Mouse (Mus musculus) forebrain, embryonic 16.5 days (tissue): Measurements from ENCODE around the gene Ddi2. TPM values are rescaled to one million over a fixed set of nuclear protein-coding genes. Genes with fewer than 3 reads are reported as not detected.

Experiments used
- ATAC-seq: fragments of 200-750 bp; cut with Nextera tagmentation; 2 replicates; pipeline ENCODE4 v1.8.0; 2017; ENCODE audit warnings: mild to moderate bottlenecking, moderate library complexity
- H3K27ac ChIP-seq: fragments of 300-500 bp; sonication (generic); 2 replicates; pipeline ENCODE4 v1.5.1; 2014; ENCODE audit warnings: low read length, control low read depth
- H3K27me3 ChIP-seq: fragments of 300-500 bp; sonication (generic); replicated peaks from 2 replicates; pipeline ENCODE4 v1.6.1; 2014; ENCODE audit warnings: low read length; ENCODE audit not compliant: control insufficient read depth, insufficient read depth
- H3K36me3 ChIP-seq: fragments of 300-500 bp; sonication (generic); 2 replicates; pipeline ENCODE4 v1.6.1; 2014; ENCODE audit not compliant: control insufficient read depth, insufficient read depth
- H3K4me1 ChIP-seq: fragments of 300-500 bp; sonication (generic); replicated peaks from 2 replicates; pipeline ENCODE4 v1.6.1; 2014; ENCODE audit warnings: low read length; ENCODE audit not compliant: control insufficient read depth, insufficient read depth
- H3K4me2 ChIP-seq: fragments of 300-500 bp; sonication (generic); 2 replicates; pipeline ENCODE4 v1.6.1; 2014; ENCODE audit warnings: mild to moderate bottlenecking, low read length, control low read depth
- H3K4me3 ChIP-seq: fragments of 300-500 bp; sonication (generic); replicated peaks from 2 replicates; pipeline ENCODE4 v1.5.1; 2014; ENCODE audit warnings: mild to moderate bottlenecking, low read length, control low read depth
- H3K9ac ChIP-seq: fragments of 300-500 bp; sonication (generic); replicated peaks from 2 replicates; pipeline ENCODE4 v1.6.1; 2014; ENCODE audit warnings: low read depth, low read length, control low read depth
- H3K9me3 ChIP-seq: fragments of 300-500 bp; sonication (generic); 2 replicates; pipeline ENCODE4 v1.6.1; 2016; ENCODE audit warnings: low read length; ENCODE audit not compliant: control insufficient read depth
- WGBS: fragments of 180-500 bp; shearing (Covaris S2); extraction: QIAGEN DNeasy Blood & Tissue Kit; methylation state at CpG from one replicate; pipeline ENCODE4 v1.1.7; 2014; 5-methylcytosine and 5-hydroxymethylcytosine counted together
- polyA plus RNA-seq: library from polyadenylated mRNA; unstranded; fragments of >200 nt; fragmentation: Nextera tagmentation; extraction: Ambion mirVana; gene quantifications from 2 replicates; pipeline ENCODE4 v1.2.1, GENCODE M21; 2015

Gene Ddi2
- polyA plus RNA-seq, 1 experiment from 2014 or later, result 13.1 TPM

DNA sequence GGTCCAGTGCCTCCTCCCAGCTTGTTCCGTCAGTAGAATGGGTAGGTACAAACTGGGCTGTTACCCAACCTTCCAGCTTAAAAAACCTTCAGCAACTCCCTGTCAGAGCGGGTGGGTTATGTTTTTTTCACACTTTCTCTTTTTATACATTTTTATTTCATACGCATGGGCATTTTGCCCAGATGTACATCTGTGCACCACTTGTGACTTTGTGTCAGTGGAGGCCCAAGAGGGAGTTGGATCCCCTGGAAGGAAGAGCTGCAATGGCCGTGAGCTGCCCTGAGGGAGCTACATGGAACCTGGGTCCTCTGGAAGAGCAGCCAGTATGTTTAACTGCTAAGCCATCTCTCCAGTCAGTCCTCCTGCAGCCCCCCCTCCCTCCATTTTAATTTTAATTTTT, 51.8 kb downstream of the Ddi2 start:
- Histone ChIP-seq H3K27me3 (no peaks in the 10 kb centered on the region), H3K4me1 (no peaks in the 10 kb centered on the region; the same call in 1 of the 2 replicates), H3K4me3 (no peak overlapping the region), H3K4me2 (no peak overlapping the region), H3K27ac (no peak overlapping the region), H3K36me3 (no peaks in the 10 kb centered on the region), H3K9me3 (no peaks in the 10 kb centered on the region), H3K9ac (no peak overlapping the region)
- ATAC-seq, result no peak
- WGBS, result 74% methylated on average over 4 of the region's 4 CpGs

DNA sequence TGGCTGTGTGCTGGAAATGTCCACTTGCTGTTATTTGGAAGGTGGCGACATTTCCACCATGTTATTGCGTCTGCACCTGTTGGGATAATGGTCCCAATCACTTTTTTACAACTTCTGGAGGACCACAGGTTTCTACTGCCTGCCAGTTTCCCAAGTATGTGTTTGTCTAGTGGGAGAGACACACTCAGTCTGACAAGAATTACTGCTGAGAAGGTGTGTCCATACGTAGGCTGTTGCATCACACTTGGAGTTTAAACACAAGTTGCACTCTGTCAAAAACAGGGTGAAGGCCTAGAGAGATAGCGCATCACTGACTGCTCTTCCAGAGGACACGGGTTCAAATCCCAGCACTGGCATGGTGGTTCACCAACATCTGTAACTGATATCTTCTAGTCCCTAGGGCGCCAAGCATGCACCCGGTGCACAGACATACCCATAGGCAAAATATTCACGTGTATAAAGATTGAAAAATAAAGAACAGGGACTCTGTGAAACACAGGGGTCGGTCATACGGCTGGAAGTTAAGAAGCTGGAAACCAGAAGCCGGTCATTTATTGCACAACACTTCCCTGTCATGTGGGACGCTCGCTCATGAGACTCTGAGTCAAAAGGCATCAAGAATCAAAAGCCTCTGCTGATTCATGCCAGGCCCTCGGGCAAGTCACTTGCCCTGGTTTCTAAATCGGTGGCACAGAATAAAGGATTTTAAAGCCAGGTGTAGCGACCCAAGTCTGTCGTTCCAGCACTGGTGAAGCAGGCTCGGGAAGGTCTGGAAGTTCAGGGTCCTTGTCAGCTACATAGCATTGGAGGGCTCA, 53.1 kb downstream of the Ddi2 start:
- Histone ChIP-seq H3K4me3 (no peak overlapping the region), H3K36me3 (no peaks in the 10 kb centered on the region)
- 89% methylated on average over 18 of the region's 18 CpGs for WGBS

DNA sequence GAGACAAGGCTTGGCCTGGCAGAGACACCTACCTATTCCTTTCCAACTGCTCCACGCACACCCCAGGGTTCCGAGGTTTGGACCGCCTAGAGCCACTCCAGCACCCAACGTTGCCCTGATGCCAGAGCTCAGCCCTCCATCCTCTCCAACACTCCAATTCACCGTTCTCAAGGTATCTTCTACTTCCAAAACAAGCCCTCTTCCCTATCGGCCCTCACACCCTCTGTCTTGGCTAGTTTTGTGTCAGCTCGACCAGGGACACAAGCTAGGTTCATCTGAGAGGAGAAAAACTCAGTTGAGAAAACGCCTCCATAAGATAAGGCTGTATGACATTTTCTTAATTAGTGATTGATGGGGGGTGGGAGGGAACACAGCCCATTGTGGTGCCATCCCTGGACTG, 58.4 kb downstream of the Ddi2 start, which contains the start of gene Plekhm2:
Plekhm2 (minus strand) TSS at position 101 of the 400 bp plus-strand sequence.
- H3K4me3 ChIP-seq, result peak within 1 kb of the TSS; percentile 86

More for the DNA sequence above, 53.1 kb downstream of the Ddi2 start:
- H3K4me1 ChIP-seq, result no peaks in the 10 kb centered on the region; the same call in 1 of the 2 replicates
- H3K9me3 ChIP-seq, result no peaks in the 10 kb centered on the region
- ATAC-seq, result no peak
- no peaks in the 10 kb centered on the region for H3K27me3 ChIP-seq
- no peak overlapping the region for H3K9ac ChIP-seq
- H3K27ac ChIP-seq, result no peak overlapping the region
- no peak overlapping the region for H3K4me2 ChIP-seq

DNA sequence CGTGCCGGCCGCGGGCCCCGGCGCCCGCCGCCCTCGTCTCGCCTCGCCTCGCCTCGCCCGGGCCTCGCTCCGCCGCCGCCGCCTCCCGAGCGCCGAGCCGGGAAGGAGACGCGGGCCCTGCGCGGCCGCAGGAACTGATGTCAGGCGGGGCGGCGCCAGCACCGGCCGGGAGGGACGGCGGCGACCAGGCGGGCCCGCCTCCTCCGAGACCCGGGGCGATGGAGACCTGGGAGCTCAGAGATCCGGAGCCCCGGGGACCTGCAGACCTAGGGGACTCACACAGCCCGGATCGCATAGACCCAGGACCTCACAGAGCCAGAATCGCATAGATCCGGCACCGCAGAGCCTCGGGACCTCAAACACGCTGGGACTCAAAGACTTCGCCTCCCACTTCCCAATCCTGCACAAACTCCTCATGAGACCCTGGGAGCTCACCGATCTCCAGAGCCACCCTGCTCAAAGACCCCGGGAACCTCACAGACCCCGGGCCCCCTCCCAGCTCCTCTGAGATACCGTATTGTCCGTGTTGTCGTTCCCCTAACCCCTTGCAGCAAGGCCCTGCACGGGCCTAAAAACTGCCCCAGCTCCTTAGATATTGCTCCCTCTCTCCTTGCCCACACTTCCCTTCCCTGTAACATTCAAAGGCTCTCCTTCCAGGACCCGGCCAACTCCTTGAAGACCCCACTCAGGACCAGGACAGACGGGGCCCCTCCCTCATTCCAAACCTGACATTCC, 59.0 kb downstream of the Ddi2 start:
- 1% methylated on average over 36 of the region's 60 CpGs for WGBS
- peak; percentile 90 for ATAC-seq
- peak overlapping the region; percentile 90 for H3K4me2 ChIP-seq
- H3K27me3 ChIP-seq, result no peaks in the 10 kb centered on the region
- peaks cover 13% of the 10 kb centered on the region for H3K4me1 ChIP-seq
- peak overlapping the region; percentile 86 for H3K4me3 ChIP-seq
- peaks cover 3% of the 10 kb centered on the region; the same call in 1 of the 2 replicates for H3K36me3 ChIP-seq
- peak overlapping the region; percentile 98 for H3K9ac ChIP-seq
- peak overlapping the region; percentile 74 for H3K27ac ChIP-seq
- H3K9me3 ChIP-seq, result no peaks in the 10 kb centered on the region

More for the DNA sequence above, 58.4 kb downstream of the Ddi2 start, which contains the start of gene Plekhm2:
- Histone ChIP-seq H3K27ac (peak within 1 kb of the TSS; percentile 74), H3K36me3 (peaks cover under 1% of the 10 kb centered on the region; the same call in 1 of the 2 replicates), H3K4me1 (peaks cover 13% of the 10 kb centered on the region), H3K9ac (peak within 1 kb of the TSS; percentile 98), H3K4me2 (peak within 1 kb of the TSS; percentile 90), H3K9me3 (no peaks in the 10 kb centered on the region), H3K27me3 (no peaks in the 10 kb centered on the region)
- no peak; the same call in 1 of the 2 replicates for ATAC-seq
- WGBS, result 67% methylated on average over 8 of the region's 8 CpGs

DNA sequence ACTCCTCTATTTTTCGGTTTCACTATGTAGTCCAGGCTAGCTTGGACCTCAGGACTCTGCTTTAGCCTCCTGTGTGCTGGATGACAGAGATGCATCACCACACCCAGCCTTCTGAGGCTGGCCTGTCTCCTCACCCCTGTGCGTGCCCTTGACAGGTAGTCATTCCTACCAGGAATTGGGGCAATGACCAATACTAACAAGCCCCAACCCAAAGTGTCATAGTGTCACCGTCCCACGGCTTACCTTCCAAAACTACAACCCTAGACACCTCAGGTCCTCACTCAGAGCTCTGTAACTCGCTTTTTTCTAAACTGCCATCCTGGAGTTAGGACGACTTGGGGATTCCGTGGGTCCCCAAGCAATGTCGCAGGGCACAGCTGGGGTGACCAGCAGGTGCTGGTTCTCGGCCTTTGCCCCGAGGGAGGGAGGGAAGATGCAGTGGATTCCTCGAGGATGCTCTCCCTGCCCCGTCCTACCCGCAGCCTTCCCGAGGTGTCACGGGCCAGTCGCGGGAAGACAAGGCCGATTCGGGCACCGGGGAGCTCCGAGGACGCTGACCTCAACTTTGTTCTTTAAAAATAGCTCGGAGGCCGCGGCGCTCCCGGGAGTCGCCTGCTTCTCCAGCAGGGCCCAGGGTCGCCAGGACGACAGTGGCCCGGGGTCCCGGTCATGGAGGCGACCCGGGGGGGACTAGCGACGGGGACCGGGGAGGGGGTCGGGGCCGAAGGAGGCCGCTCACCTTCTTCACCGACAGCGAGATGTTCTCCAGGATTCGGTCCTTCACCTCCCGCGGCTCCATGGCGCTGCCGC, 59.9 kb downstream of the Ddi2 start:
- WGBS, result 4% methylated on average over 47 of the region's 47 CpGs
- Histone ChIP-seq H3K27me3 (no peaks in the 10 kb centered on the region), H3K27ac (peak overlapping the region; percentile 74), H3K4me1 (peaks cover 13% of the 10 kb centered on the region), H3K9me3 (no peaks in the 10 kb centered on the region), H3K9ac (peak overlapping the region; percentile 98), H3K4me2 (peak overlapping the region; percentile 90), H3K36me3 (peaks cover 5% of the 10 kb centered on the region; the same call in 1 of the 2 replicates), H3K4me3 (peak overlapping the region; percentile 86)
- peak; percentile 1; the same call in 1 of the 2 replicates for ATAC-seq

DNA sequence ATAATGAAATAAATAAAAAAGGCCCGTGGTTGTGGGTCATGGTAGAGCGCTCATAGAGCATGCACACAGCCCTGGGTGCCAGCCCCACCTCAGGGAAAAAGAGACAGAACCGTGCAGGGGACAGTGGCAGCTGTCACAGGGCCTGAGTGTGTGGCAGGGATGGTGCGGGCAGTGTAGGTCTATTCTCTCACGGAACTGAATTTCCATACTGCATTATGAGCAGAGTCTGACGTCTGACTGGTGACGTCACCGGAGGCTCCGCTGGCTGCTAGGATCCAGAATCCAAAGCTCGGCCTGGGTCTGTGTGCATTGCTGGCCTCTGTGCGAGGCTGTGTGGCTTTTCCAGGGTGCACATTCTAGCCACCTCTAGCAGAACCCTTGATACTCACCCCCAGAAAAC, 62.3 kb downstream of the Ddi2 start:
- H3K9ac ChIP-seq, result no peak overlapping the region
- no peaks in the 10 kb centered on the region for H3K27me3 ChIP-seq
- H3K4me1 ChIP-seq, result peaks cover 13% of the 10 kb centered on the region
- no peak overlapping the region for H3K4me3 ChIP-seq
- ATAC-seq, result no peak
- 86% methylated on average over 11 of the region's 11 CpGs for WGBS
- no peaks in the 10 kb centered on the region for H3K9me3 ChIP-seq
- peaks cover 5% of the 10 kb centered on the region; the same call in 1 of the 2 replicates for H3K36me3 ChIP-seq
- H3K27ac ChIP-seq, result no peak overlapping the region
- H3K4me2 ChIP-seq, result no peak overlapping the region

DNA sequence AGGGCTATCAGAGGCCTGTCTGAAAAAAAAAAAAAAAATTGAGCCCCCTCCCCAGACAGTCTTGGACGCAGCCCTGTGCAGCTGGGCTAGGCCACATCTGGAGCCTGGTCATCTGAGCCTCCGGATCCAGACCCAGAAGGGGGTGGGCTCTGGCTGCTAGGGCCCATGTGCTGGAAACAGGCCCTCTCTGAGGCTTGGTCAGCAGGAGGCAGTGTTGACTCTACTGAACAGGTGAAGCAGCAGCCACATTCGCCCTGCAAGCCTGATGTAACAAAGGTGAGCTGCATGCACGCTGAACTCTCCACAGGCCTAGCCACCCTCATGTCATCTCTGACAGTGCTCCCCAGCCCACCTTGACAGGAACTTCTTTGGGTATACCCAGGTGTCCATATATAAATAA, 63.5 kb downstream of the Ddi2 start:
- no peak for ATAC-seq
- no peaks in the 10 kb centered on the region for H3K9me3 ChIP-seq
- H3K4me3 ChIP-seq, result no peak overlapping the region
- WGBS, result 53% methylated on average over 4 of the region's 4 CpGs
- peaks cover 10% of the 10 kb centered on the region for H3K4me1 ChIP-seq
- no peak overlapping the region for H3K9ac ChIP-seq
- no peak overlapping the region for H3K4me2 ChIP-seq
- peaks cover 5% of the 10 kb centered on the region; the same call in 1 of the 2 replicates for H3K36me3 ChIP-seq
- H3K27ac ChIP-seq, result no peak overlapping the region
- H3K27me3 ChIP-seq, result no peaks in the 10 kb centered on the region

DNA sequence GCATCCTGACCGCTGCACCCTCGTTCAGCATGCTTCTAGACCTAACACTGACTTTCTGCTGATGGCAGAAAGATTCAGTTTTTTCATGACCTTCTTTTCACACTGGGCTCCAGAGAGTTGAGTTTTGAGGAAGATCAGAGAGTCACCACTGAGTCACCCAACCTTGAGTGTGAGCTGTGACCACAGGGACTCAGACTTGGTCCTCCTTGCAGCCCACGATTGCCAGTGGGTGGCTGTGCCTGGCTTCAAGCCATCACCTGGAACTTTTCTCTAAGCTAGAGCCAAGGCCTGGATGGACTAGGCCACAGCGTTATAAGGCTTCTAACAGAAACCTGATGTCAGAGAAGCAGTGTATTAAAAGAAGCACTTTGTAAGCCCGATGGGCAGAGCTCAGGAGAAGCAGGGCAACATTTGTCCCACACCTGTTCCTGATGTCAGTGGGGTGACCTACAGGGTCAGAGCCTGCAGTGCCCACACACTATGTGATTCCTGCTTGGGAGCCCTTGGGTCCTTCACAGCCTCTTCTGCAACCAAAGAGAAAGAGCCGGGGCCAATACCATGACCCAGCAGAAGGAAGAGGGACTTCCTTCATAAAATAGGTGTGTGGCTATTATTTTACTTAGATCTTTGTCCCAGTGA, 64.3 kb downstream of the Ddi2 start:
- Histone ChIP-seq H3K27me3 (no peaks in the 10 kb centered on the region), H3K9me3 (no peaks in the 10 kb centered on the region), H3K4me2 (no peak overlapping the region), H3K9ac (no peak overlapping the region), H3K4me1 (peaks cover 6% of the 10 kb centered on the region), H3K4me3 (no peak overlapping the region), H3K27ac (no peak overlapping the region), H3K36me3 (peaks cover 6% of the 10 kb centered on the region; the same call in 1 of the 2 replicates)
- 94% methylated on average over 6 of the region's 6 CpGs for WGBS
- ATAC-seq, result no peak
